Comparison of ENCODE assay signal across 8 mouse cellular contexts in the genomic region with DNA sequence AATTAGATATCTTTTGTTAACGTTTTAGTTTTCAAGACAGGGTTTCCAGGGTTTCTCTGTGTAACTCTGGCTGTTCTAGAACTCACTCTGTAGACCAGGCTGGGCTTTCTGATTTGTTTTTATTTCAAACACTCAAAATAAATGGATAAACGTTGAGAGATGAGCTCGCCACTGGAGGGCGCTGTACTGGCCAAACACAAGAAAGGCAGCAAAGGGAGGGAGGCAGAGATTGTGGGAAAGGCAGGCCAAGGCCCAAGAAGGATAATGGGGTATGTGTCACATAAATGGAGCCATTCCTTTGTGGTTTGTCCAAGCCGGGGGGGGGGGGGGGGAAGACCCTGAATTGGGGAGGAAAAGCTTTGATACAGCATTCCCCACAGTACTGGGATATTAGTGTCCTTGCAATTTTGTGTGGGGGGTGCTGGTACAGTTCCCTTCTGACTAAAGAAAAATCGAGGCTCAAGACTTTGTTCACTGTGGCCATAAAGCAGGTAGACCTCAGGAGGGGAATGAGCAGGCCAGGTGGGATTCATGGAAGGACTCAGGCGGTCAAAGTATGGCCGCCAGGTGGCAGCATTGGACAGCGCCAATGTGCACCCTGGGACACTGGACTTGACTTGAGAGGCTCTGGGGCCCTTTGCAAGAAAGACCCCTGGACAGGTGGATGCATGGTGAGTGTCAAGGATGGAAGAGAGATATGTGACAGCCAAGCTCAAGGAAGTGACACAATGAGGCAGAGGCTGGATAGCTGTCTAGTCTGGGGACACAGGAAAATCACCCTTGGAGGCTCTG.
A peak's percentile ranks its signal among the peaks of the same experiment; 100 is the strongest.
DNase-seq lines count a peak whose midpoint lies in the region; ATAC-seq and TF ChIP-seq lines count a peak whose summit lies in the region.

No protein-coding gene starts in this region.

- DNase-seq in T-cell, adult 2 months (ENCODE audit: low spot score), result peak; percentile 12
- peak; percentile 66 to 81 for DNase-seq in cerebellum, adult 2 months
- peak; percentile 55 to 57 for DNase-seq in layer of hippocampus, postnatal 14 days (ENCODE audit: low spot score in 2 of 2)
- DNase-seq in lung, postnatal 4 days, result peak; percentile 75 to 84
- DNase-seq in spleen, postnatal 10 days (ENCODE audit: low spot score in 2 of 2), result peak; percentile 35 to 65

- H3K9ac ChIP-seq in forebrain, embryonic 16.5 days (replicated peaks; ENCODE audit: low read depth, low read length), result no peak overlapping the region

- H3K27me3 ChIP-seq in cerebellum, adult 2 months (ENCODE audit: control insufficient read depth, insufficient read depth, low read length), result no peaks in the 10 kb centered on the region
- no peaks in the 10 kb centered on the region for H3K27me3 ChIP-seq in forebrain, embryonic 16.5 days (replicated peaks; ENCODE audit: control insufficient read depth, insufficient read depth, low read length)

- no peak overlapping the region for H3K4me2 ChIP-seq in forebrain, embryonic 16.5 days (ENCODE audit: low read length)

- H3K27ac ChIP-seq in cerebellum, adult 2 months (ENCODE audit: insufficient read depth, low read length), result no peak overlapping the region
- H3K27ac ChIP-seq in forebrain, embryonic 16.5 days (ENCODE audit: low read length), result no peak overlapping the region

- TF ChIP-seq CTCF in cerebellum, adult 2 months (IDR thresholded peaks at IDR 0.05; ENCODE audit: borderline replicate concordance, insufficient read depth, low read depth, low read length), result peak; percentile 95

- no peaks in the 10 kb centered on the region for H3K9me3 ChIP-seq in forebrain, embryonic 16.5 days (ENCODE audit: control insufficient read depth, low read length)

- H3K4me1 ChIP-seq in cerebellum, adult 2 months (ENCODE audit: control insufficient read depth, insufficient read depth, low read length), result no peaks in the 10 kb centered on the region
- no peaks in the 10 kb centered on the region for H3K4me1 ChIP-seq in forebrain, embryonic 16.5 days (replicated peaks; ENCODE audit: control insufficient read depth, insufficient read depth, low read length)

- 12% methylated on average over 9 of the region's 9 CpGs for WGBS in cerebellum, adult 2 months
- 19% methylated on average over 9 of the region's 9 CpGs for WGBS in forebrain, embryonic 16.5 days

- no peak for TF ChIP-seq POLR2A in cerebellum, adult 2 months (IDR thresholded peaks at IDR 0.05; ENCODE audit: borderline replicate concordance, insufficient read depth, low read length)

- H3K36me3 ChIP-seq in forebrain, embryonic 16.5 days (ENCODE audit: control insufficient read depth, insufficient read depth), result no peaks in the 10 kb centered on the region

- peak; percentile 43; the same call in 1 of the 2 replicates for ATAC-seq in forebrain, embryonic 16.5 days
- peak; percentile 32 to 49; a peak in 1 of 4 replicates for ATAC-seq in hematopoietic stem cell, adult 5-6 weeks (replicated peaks in 1 of 2; ENCODE audit: insufficient read depth in 1 of 2, low FRiP score in 2 of 2, low TSS enrichment in 1 of 2, low read depth in 1 of 2, poor library complexity in 2 of 2, severe bottlenecking in 2 of 2)
- no peak for ATAC-seq in erythroid progenitor cell, adult 5-6 weeks (replicated peaks; ENCODE audit: low FRiP score, poor library complexity, severe bottlenecking)

- H3K4me3 ChIP-seq in cerebellum, adult 2 months (replicated peaks; ENCODE audit: insufficient read depth, low read depth, low read length), result no peak overlapping the region
- H3K4me3 ChIP-seq in forebrain, embryonic 16.5 days (replicated peaks; ENCODE audit: low read length), result no peak overlapping the region

Comparison
In these comparisons a context has a peak if more than half of its experiments do, and no peak if none do; other contexts are left out.
1. DNase-seq: peak in every context shown above with its lines; median percentile 80 in lung, postnatal 4 days; 74 in cerebellum, adult 2 months; 56 in layer of hippocampus, postnatal 14 days; 50 in spleen, postnatal 10 days; 12 in T-cell, adult 2 months.